Mouse (Mus musculus) mature B cell (primary cell): ENCODE measurements at regions not wholly inside any gene's neighbourhood (a gene's known extent, or its start where the extent isn't known, plus 50 kb on each side); places are given as distances from the start of the nearest gene placed in this dataset.

Experiments
- in situ Hi-C: fragments of 300-500 bp; cut with MboI; formaldehyde crosslinking; loops from 2 replicates; pipeline ENCODE4 v1.14.3; 2019

GRCm38 (mm10) chr1:88623040-88623439 lies 79.0 kb downstream of the Arl4c start:
- in situ Hi-C loops: no loop called here

DNA sequence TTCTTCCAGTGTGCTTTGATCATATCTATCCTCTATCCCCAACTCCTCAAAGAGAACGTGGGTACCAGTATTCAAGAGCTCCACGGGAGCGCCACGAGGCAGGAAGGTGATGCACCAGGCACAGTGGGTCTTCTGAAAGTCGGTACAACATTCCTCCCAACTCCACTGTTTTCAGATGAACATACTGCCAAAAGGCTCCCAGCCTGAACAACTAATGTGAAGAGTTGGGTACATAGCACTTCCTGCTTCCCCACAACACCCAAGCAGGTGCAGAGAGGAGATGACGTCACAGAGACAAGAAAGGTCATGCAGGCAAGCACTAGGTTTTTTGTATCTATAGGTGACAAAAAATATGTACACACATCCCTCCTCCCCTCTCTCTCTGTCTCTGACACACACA lies 79.7 kb downstream of the Arl4c start:
- in situ Hi-C loops: no loop called here

DNA sequence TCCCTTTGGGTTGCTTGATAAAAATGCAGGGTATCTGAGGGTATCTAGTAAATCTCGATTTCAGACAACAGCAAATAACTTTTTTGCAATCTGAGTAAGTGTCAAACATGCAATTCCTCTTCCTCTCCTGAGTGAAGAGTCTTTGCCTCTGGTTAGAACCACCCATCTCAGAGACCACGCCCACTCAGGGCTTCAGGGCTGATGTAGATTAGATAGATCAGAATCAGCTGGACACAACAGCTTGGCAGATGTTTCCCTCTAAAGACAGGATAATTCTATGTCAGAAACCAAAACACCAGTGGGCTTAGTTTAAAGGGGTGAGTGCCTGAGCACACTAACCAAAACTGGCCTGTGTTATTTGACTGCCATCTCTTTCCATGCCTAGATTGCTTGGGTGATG lies 80.8 kb downstream of the Arl4c start:
- in situ Hi-C loops: no loop called here

DNA sequence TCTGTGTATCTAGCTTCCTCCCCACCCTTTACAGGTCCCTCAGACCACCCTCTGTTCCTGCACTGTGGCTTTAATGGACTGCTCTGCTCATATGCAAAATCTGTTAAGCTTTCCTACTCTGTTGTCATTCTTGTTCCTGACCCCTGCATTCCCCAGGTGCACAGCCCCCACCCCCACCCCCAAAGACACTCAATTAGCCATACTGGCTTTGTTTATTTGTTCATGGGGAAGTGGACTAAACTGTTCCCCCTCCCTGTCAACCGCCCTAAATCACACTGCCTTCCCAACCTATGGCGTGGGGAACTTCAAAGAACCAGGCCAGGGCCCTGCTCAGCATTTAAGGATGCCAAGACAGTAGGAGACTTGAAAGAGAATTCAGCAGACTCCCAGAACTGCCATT lies 89.0 kb downstream of the Arl4c start:
- in situ Hi-C loops: no loop called here

- in situ Hi-C loops: no loop called here
Measured at GRCm38 (mm10) chr1:88611241-88611640, 90.8 kb downstream of the Arl4c start.

DNA sequence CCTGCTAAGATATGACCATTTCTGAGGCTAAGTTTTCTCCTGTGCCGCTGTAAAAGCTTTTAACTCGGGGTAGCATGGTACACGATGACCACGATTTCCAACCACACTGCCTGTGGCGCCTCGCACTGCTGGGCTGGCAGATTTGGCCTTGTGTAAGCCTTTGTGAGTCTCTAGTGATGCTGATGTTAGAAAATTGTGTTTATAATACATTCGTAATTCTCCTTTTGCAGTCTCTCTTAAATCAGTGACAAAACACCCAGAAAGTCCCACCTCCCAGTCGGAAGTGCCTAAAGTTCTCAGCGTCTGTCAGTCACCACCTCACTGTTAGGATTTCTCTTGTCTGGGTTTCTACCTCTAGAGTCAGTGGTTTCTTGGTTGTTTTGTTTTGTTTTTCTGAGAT lies 91.2 kb downstream of the Arl4c start:
- in situ Hi-C loops: no loop called here

GRCm38 (mm10) chr1:88608826-88609225 lies 93.2 kb downstream of the Arl4c start:
- in situ Hi-C loops: no loop called here

- in situ Hi-C loops: no loop called here
Measured at GRCm38 (mm10) chr1:88608236-88608635, 93.8 kb downstream of the Arl4c start.

DNA sequence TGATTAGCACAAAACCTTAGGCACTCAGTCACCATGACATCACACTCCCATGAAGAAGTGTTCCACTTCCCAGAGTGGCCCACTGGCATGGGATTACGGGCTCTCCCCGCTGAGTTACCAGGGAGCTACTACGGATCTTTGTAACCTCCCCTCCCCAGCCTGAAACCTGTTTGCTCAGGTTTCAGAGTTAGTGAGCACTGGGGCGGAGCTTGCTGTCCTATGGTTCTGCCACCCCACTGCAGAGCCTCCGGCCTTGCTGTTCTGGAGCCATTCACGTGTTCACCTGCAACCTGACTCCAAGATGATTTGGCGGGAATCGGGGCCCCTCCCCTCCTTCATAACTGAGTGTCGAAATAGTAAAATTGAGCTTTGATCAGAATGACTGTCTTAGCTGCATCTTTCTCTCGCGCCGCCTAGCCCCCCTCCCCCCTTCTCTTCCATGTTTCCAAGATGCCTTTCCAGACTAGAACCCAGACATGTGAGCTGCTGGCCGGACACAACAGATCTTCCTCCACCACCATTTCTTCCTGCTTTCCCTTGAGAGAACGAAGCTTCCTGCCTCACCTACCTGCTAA lies 95.8 kb upstream of the Glrp1 start:
- in situ Hi-C loops: no loop called here

DNA sequence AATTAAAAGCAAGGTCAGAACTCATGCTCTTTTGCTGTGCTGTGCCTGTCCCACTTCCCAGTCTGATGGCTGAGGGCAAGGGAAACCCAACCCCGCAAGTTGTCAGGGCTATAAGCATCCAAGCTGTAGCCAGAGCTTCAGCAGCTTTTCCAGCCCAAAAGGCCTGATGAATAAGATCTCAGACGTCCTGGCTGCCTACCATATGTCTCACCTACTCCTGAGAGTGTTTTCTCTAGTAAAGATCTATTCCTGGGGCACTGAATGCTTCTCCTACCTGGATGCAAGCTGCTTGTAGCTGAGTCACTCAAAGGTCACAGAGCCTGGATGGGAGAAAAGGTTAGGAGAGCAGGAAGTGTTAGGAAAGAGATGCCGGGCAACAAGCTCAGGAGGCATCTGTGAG lies 92.4 kb upstream of the Glrp1 start:
- in situ Hi-C loops: no loop called here

GRCm38 (mm10) chr1:88601801-88602200 lies 91.9 kb upstream of the Glrp1 start:
- in situ Hi-C loops: no loop called here

DNA sequence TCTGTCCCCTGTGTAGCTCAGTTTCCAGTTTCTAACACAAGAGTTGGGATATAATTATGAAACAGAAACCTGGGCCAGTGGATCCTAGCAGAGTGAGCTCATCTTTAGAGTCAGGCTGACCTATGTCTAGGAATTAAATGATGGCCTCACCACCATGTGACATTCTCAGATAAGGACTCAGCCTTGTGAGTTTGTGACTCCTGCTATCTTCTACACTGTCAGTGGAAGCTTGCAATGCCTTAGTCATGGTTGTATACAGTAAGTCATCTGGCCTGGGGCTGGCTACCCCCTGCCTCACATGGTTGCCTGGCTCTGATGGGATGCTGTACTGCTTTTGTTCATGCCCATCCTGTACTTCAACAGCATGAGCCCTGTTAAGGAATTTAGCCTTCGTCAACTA lies 90.3 kb upstream of the Glrp1 start:
- in situ Hi-C loops: no loop called here

GRCm38 (mm10) chr1:88594484-88595254 lies 84.8 kb upstream of the Glrp1 start:
- in situ Hi-C loops: no loop called here

DNA sequence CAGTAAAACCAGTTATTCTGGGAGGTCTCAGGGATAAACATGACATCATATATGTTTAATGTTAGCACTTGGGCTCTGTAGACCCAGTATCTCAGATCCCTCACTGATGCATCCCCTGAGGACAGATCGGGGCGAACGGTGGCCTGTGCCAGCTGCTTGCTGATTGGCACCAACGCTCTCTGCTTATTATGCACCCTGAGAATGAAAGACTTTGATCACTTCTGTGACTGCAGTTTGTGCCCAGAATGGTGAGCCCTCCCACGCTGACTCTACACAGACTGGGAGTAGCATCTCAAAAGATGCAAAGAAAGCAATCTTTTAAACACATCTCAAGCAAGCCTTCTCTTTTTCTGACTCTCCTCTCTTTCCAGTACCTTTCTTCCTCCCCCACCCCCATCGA lies 82.2 kb upstream of the Glrp1 start:
- in situ Hi-C loops: no loop called here

- in situ Hi-C loops: no loop called here
Measured at GRCm38 (mm10) chr1:88590802-88591380, 81.0 kb upstream of the Glrp1 start.

GRCm38 (mm10) chr1:88588747-88589146 lies 78.9 kb upstream of the Glrp1 start:
- in situ Hi-C loops: no loop called here

GRCm38 (mm10) chr1:88586823-88587820 lies 77.3 kb upstream of the Glrp1 start:
- in situ Hi-C loops: no loop called here

DNA sequence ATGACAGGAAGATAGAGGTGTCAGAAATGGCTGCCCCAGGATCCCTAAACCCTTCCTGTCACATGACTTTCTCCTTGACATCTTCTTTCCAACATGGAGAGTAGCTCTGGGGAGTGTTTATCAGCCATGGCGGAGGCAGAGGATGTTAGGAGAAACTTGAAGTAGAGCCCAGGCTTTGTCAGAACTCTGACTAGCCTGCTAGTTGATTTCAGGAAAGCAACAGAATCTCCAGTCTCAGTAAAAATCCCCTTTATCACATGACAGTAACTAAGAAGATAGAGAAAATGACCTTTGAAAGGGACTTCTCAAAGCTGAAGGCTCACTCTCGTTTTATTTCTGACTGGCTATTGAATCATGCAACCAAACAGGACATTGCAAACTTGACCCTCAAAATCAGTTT lies 76.3 kb upstream of the Glrp1 start:
- in situ Hi-C loops: no loop called here

GRCm38 (mm10) chr1:88584515-88585033 lies 74.7 kb upstream of the Glrp1 start:
- in situ Hi-C loops: no loop called here

DNA sequence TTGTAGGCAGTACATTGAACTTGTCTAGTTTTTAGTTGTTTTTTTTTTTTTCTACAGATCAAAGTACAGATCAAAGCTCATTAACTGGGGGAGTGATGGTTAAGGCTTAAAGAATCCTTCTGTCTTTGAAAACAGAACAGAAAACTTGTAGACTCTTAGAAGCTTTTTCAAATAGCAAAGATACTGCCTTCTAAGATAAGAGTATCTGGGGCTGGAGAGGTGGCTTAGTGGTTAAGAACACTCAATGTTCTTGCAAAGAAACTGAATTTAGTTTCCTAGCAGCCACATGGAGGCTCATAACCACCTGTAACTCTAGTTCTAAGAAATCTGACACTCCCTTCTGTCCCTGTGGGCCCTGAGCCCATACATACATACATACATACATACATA lies 68.4 kb upstream of the Glrp1 start:
- in situ Hi-C loops: no loop called here

DNA sequence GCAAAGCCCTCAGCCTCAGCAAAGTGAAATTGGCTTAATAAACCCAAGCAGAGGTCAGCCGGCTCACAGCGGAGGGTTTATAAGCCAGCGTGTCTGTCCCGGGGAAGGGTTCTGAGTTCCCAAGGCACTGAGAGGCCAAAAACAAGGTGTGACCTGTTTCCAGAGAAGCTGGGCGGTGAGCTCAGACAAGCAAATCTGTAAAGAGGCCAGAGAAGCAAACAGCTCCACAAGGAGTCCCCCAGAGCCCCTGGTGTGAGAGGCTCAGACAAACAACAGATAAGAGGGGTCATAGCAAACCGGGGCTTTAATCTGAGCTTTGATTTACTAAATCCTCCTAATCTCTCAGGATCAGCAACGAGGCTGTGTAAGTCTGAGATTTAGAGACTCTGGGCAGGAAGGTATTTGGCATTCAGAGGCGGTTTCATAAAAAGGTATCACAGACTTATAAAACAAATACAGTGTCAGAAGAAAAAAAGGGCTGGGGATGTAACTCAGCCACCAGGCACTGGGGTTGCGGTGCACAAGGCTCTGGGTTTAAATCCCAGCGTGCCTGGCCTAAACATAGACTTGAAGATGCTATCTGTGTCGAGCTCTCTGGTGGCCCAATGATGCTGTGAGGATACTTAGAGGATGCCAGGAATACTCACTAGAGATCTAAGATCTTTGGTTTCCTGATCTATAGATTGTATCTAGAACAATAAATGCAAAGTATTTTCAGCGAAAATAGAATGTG lies 67.8 kb upstream of the Glrp1 start:
- in situ Hi-C loops: no loop called here
